Mouse (Mus musculus) T-helper 17 cell (primary cell): ENCODE data around the gene 6430548M08Rik.

ENCODE experiments used
- in situ Hi-C, 2 experiments: fragments of 300-600 bp; cut with MboI, MseI; formaldehyde crosslinking; loops; 1 replicate in 1 of 2; 2 replicates in 1 of 2; pipeline ENCODE4 v1.15.1; 2025; ENCODE audit warnings: high pct_unique_total_duplicates in 2 of 2

Gene 6430548M08Rik

DNA sequence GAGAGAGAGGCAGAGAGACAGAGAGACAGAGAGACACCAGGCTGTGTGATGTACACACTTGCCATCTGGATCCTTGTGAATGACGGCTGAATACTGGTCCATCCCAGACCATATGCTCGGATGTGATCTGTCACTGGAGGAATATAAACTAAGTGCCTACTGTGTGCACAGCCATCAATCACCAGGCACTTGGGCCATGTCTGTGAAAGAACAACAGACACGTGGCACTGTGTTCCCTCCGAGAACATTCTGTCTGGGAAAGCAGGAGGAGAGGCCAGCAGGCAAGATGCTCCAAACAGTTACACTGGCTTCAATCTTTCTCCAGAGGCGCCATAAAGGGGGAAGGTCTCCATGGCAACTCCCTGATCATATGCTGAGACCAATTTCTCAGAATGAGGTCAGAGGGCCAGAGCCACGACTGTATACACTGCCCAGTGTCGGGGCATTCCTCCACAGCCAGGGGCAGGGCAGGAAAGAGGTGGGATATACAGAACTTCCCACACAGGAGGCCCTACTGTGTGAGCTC, 66.6 kb downstream of the 6430548M08Rik start:
- in situ Hi-C loops: loop anchor here in 1 of 2 experiments (5.0 kb wide), 2 partner anchors 57 to 142 kb away; no protein-coding TSS in a partner anchor

- in situ Hi-C loops: loop anchor here in 1 of 2 experiments (5.0 kb wide), 2 partner anchors 56 to 141 kb away; no protein-coding TSS in a partner anchor
These were observed 67.3 kb downstream of the 6430548M08Rik start for GRCm38 (mm10) chr8:120181274-120181673.

- in situ Hi-C loops: loop anchor here in 1 of 2 experiments (5.0 kb wide), 2 partner anchors 55 to 140 kb away; no protein-coding TSS in a partner anchor
These were observed 68.0 kb downstream of the 6430548M08Rik start for GRCm38 (mm10) chr8:120181861-120182414.

DNA sequence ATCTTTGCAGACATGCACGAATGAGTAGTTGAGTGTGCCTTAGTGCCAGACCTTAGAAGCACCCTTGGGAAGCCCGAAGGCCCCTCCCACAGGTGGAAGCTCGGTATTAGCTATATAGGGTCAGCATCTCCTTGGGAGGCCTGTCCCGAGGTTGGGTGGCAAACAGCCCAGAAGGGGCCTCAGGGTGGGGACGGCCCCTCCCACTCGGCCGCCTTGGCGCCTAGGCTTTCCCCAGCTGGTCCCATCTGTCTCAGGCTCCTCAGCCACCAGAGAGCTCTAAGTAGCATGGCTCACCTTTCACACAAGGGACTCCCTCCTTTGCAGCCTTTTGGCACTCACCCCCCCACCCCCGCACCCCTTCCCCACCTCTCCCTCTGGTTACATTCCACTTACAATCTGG, 70.4 kb downstream of the 6430548M08Rik start:
- in situ Hi-C loops: loop anchor here in 1 of 2 experiments (5.0 kb wide), 2 partner anchors 53 to 138 kb away; no protein-coding TSS in a partner anchor

- in situ Hi-C loops: loop anchor here in 1 of 2 experiments (5.0 kb wide), 2 partner anchors 52 to 137 kb away; no protein-coding TSS in a partner anchor
These were observed 71.2 kb downstream of the 6430548M08Rik start for GRCm38 (mm10) chr8:120184850-120185792.

- in situ Hi-C loops: no loop called here
These were observed 72.5 kb downstream of the 6430548M08Rik start for GRCm38 (mm10) chr8:120186454-120186853.

DNA sequence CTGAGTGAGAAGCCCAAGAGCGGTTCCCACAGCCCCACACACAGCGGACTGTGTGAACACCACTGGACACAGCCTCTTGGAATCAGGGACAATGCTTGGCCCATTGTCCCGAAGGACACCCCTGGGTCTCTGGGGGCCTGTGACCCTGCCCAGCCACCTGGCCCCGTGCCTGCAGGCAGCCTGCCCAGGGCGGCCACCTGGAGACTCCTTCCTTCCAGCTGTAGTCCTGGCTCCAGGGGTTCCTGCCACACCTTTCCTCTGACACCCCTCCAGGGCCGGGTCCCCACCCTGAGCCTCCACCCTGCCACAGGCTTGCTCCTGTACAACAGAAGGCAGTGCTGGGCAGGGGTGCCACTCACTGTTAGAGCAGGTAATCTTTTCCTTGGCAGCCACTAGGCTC, 74.6 kb downstream of the 6430548M08Rik start:
- in situ Hi-C loops: no loop called here

- in situ Hi-C loops: no loop called here
These were observed 75.5 kb downstream of the 6430548M08Rik start for GRCm38 (mm10) chr8:120189440-120189839.

GRCm38 (mm10) chr8:120190107-120190809, 76.3 kb downstream of the 6430548M08Rik start:
- in situ Hi-C loops: no loop called here

DNA sequence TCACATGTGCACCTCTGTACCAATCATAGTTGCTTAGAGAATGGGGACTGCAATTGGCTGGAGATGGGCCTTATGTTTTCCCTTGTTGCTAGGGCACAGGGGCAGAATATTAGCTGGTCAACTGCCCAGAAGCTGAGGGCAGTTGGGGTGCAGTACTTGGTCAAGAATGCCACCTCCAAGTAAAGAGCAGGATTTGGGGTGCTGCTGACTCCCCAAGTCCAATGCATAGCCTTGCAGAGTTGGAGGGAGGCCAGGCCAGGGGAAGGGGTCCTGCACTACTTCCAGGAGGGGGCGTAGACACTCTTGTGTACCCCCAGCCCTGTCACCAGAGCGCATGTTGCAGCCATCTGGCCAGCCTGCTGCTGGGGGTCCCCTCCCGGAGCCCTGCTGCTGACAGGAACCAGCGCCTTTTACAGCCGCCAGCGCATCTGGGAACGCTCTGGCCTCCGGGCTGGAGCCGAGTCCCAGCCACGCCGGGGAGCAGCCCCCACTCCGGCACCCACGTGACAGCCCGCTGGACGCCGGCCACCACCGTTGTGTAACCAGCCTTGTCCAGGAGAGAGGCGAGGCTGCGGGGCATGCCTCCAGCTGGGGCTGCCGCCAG, 77.0 kb downstream of the 6430548M08Rik start:
- in situ Hi-C loops: no loop called here

- in situ Hi-C loops: no loop called here
These were observed 77.7 kb downstream of the 6430548M08Rik start for GRCm38 (mm10) chr8:120191633-120192032.

DNA sequence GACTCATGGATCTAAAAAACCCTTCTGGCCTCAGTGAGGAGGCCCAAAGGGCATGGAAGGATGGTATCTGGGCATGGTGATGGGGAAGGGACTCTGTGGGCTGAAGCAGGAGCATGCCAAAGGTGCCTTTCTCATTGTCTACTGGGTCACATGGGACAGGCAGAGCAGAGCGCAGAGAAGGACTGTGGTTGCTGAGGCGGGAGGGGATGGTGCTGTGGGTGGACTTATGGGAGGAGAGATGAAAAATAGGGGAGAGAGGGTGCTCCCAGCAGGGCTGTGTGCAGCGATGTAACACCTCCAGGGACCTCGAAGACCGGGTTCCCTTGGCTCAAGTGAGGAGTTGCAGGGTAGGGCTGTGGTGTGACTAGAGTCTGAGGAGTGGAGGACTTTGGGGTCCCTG, 78.2 kb downstream of the 6430548M08Rik start:
- in situ Hi-C loops: no loop called here

DNA sequence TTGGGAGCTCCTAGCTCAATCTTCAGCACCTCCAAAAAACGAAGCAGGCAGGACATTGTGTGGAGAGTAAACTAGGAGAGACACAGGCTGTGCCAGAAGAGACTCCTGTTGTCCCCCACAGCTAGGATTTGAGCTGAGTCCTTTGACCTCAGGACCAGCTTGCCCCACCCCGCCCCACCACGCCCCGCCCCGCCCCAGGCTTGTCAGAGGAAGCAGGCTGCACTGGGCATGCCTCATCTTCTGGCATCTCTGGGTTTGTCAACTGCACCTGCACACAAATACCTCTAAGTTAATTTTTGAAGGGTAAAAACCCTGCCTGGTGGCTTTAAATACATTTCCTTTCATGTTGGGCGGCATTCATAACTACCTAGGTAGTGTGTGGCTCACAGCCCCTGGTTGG, 87.4 kb downstream of the 6430548M08Rik start:
- in situ Hi-C loops: no loop called here

DNA sequence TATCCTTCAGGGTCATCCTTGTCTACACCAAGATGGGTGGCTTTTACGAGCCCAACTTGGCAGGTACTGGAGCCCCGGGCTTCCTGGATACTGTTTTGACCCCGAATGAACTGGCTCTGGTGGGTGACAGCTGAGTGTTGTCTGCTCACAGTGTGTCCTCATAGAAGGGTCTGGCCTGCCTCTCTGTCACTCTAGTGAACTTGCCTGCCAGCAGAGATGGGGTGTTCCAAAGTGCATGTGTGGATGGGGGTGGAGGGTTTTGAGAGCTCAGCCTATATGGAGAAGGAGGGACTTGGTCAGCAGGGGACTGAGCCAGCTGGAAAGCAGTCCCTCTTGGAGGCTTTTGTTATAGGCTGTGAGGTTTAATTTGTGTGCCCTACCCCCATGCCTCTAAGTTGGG, 88.6 kb downstream of the 6430548M08Rik start:
- in situ Hi-C loops: no loop called here

DNA sequence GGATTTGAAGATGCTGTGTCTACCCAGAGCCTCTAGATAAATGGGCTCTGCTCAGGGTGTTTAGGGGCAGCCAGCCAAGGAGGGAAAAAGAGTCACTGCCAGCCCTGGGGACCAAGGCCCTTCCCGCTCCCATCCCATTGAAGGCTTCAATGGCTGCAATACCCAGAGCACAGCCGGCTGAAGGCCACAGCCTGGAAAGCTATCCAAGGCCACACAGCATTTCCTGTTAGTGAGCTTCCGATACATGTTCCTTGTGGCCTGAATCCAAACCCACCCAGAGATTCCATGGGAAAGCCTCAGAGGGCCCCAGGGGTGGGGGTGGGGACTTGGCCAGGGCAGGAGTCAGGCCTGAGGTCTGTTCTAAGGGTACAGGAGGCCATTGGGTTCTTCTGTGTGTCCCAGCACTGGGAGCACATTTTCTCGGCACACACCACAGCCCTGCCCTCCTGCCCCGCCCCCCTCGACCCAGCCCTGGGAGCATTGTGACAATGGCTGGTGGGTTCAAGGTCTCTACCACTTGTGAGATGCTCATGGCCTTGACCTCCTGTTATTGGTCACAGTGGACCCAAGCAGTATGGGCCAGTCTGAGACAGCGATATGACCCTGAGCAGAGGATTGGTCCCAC, 90.9 kb downstream of the 6430548M08Rik start:
- in situ Hi-C loops: no loop called here

- in situ Hi-C loops: no loop called here
These were observed 92.0 kb downstream of the 6430548M08Rik start for GRCm38 (mm10) chr8:120205916-120206315.

- in situ Hi-C loops: no loop called here
These were observed 93.4 kb downstream of the 6430548M08Rik start for GRCm38 (mm10) chr8:120207364-120207763.

DNA sequence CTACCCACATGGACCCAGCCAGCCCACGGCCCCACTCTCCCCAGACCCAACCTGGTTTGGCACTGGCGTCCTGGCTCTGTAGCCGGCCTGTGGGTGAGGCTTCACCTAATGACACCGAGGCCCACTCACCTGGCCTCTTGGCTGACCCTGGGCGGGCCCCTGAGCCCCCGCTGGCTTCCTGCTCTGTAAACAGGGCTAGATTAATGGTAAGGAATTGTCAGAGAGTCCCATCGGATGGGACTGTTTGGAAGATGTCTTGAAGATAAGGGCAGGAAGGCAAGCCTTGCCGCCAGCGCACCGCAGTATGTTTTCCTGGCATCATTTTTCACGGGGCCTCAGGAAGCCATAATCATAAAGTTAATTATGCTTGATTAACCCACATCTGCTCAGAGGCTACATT, 94.2 kb downstream of the 6430548M08Rik start:
- in situ Hi-C loops: no loop called here

- in situ Hi-C loops: no loop called here
These were observed 97.4 kb downstream of the 6430548M08Rik start for GRCm38 (mm10) chr8:120211345-120211744.

DNA sequence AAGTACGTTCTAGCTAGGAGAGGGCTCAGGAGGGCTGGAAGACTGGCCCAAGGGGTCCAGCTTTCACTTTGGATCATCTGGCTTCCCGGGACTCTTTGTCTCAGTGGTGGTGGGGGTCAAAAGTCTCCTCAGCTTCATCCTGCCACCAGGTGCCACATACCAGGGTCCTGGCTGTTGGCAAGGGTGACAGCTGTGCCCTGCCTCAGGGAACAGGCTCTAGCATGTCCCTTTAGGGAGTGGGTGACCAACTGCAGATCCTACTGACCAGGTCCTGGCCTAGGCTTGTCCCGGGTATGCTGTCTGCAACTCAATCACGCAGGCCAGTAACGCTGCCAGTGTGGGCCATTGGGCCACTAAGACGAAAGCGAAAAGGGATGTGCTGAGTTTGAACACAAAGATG, 98.6 kb downstream of the 6430548M08Rik start:
- in situ Hi-C loops: no loop called here

DNA sequence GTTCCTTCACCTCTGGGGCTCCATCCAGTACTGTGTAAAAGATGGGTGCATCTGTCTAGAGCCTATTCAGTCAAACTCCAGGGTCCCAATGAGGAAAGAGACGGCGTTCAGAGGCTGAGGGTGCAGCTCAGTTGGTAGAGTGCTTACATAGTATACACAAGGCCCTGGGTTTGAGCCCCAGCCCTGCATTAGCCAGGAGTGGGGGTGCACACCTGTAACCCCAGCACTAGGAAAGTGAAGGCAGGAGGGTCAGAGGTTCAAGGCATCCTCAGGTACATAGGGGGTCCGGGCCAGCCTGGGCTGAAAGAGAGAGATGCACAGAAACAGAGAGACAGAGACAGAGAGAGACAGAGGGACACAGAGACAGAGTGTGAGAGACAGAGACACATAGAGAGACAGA, 99.3 kb downstream of the 6430548M08Rik start:
- in situ Hi-C loops: no loop called here
